Mouse (Mus musculus): ENCODE data around the gene Brox.

- TF ChIP-seq CTCF (IDR thresholded peaks at IDR 0.05; ENCODE audit: insufficient read depth, low read depth, low read length) (no peak), POLR2A (IDR thresholded peaks at IDR 0.05; ENCODE audit: insufficient read depth, low read depth, low read length) (no peak)
These were observed 48.1 kb upstream of the Brox start for GRCm38 (mm10) chr1:183344886-183345816.

Measured in olfactory bulb, adult 2 months (tissue).